Mouse (Mus musculus): ENCODE measurements around the gene Gm6614. TPM values are rescaled to one million over a fixed set of nuclear protein-coding genes. Genes with fewer than 3 reads are reported as not detected.

The Gm6614 gene
- not detected for polyA plus RNA-seq (2014; fragmentation: Illumina TruSeq; extraction: RNeasy Lipid Tissue Mini Kit (QIAGEN cat#74804); ENCODE audit: low read depth, low replicate concordance)

DNA sequence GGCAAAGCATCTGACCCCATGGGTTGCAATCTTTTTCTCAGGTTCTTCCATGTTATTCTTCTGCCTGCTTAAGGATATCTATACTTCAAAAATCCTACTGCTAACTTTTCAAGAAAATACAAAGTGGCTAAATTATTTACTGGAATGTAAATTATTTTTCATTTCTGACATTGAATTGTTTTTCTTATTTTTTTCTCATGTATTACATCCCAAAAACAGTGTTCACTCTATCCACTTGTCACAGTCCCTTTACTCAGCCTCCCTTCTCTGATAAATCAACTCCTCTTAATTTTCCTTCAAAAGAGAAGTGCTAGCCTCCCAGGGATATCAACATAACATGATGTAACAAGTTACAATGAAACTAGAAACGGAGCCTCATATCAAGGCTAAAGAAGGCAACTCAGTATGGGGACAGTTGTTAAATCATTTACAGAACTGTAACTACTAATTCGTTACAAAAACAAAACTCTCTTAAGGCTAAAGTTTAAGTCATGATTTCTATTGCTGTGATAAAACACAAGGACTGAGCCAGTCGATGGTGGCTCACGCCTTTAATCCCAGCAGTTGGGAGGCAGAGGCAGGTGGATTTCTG lies at the start of gene Gm6614:
TSS of gene Gm6614 (minus strand) at position 51 of the 592 bp plus-strand sequence.

DNA sequence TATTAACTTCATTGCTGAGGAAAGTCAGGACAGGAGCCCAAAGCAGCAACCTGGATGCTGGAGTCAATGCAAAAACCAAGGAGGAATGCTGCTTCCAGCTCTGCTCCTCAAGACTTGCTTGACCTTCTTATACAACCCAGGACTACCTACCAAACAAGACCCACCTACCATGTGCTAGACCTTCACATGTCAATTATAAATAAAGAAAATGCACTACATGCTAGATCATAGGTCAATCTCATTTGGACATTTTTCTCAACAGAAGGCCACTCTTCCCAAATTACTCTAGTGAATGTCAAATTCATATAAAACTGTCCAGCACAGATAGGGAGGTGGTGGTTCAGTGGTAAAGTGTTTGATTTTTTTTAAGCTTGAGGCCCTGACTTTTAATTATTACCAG lies 64.4 kb downstream of the Gm6614 start, which contains the start of gene Slco1a1:
TSS of gene Slco1a1 (minus strand) at position 101 of the 400 bp plus-strand sequence.

Other genes starting within 250 kb of the Gm6614 start
- 0.67 TPM for gene Gm5724, start 237.6 kb downstream of the Gm6614 start, polyA plus RNA-seq (2014; fragmentation: Illumina TruSeq; extraction: RNeasy Lipid Tissue Mini Kit (QIAGEN cat#74804); ENCODE audit: low read depth, low replicate concordance)
- 1.1 TPM for gene Slco1a4, start 155.2 kb downstream of the Gm6614 start, polyA plus RNA-seq (2014; fragmentation: Illumina TruSeq; extraction: RNeasy Lipid Tissue Mini Kit (QIAGEN cat#74804); ENCODE audit: low read depth, low replicate concordance)
- gene Slco1a1, start 64.5 kb downstream of the Gm6614 start, polyA plus RNA-seq (2014; fragmentation: Illumina TruSeq; extraction: RNeasy Lipid Tissue Mini Kit (QIAGEN cat#74804); ENCODE audit: low read depth, low replicate concordance), result not detected
- gene Slco1a6, start 197.1 kb upstream of the Gm6614 start, polyA plus RNA-seq (2014; fragmentation: Illumina TruSeq; extraction: RNeasy Lipid Tissue Mini Kit (QIAGEN cat#74804); ENCODE audit: low read depth, low replicate concordance), result 0.17 TPM

All from adipose tissue, adult 10 weeks (tissue).